Comparison of ENCODE assay signal across 8 mouse cellular contexts in genomic region chr16:17797812-17798311, GRCm38 (mm10). TPM values are rescaled to one million over a fixed set of nuclear protein-coding genes. Genes with fewer than 3 reads are reported as not detected.
A peak's percentile ranks its signal among the peaks of the same experiment; 100 is the strongest.
DNase-seq lines count a peak whose midpoint lies in the region; ATAC-seq lines count a peak whose summit lies in the region.

No protein-coding gene starts in this region.

- ATAC-seq in kidney, embryonic 14.5 days (ENCODE audit: low FRiP score, low TSS enrichment), result peak; percentile 25
- no peak for ATAC-seq in heart, embryonic 14.5 days (ENCODE audit: insufficient number of reproducible peaks, insufficient read depth, low FRiP score, low read depth)
- ATAC-seq in liver, embryonic 15.5 days (ENCODE audit: insufficient read depth), result no peak

- H3K4me2 ChIP-seq in kidney, embryonic 14.5 days (replicated peaks; ENCODE audit: low read depth, low read length), result peak overlapping the region; percentile 87
- peak overlapping the region; percentile 85 for H3K4me2 ChIP-seq in heart, embryonic 14.5 days (ENCODE audit: low read length)
- peak overlapping the region; percentile 66 for H3K4me2 ChIP-seq in liver, embryonic 15.5 days

- 3% methylated on average over 29 of the region's 29 CpGs for WGBS in kidney, embryonic 14.5 days
- WGBS in heart, embryonic 14.5 days, result 5% methylated on average over 29 of the region's 29 CpGs
- WGBS in liver, embryonic 15.5 days (ENCODE audit: insufficient replicate concordance), result 6% methylated on average over 29 of the region's 29 CpGs

- peaks cover 42% of the 10 kb centered on the region for H3K27me3 ChIP-seq in kidney, embryonic 14.5 days (ENCODE audit: control insufficient read depth, insufficient read depth, low read length)
- H3K27me3 ChIP-seq in heart, embryonic 14.5 days (ENCODE audit: control insufficient read depth, insufficient read depth, low read length), result peaks cover 58% of the 10 kb centered on the region
- H3K27me3 ChIP-seq in liver, embryonic 15.5 days, result peaks cover 93% of the 10 kb centered on the region

- peak overlapping the region; percentile 87 for H3K9ac ChIP-seq in kidney, embryonic 14.5 days (ENCODE audit: low read depth, low read length)
- peak overlapping the region; percentile 84 for H3K9ac ChIP-seq in heart, embryonic 14.5 days (ENCODE audit: low read length)
- H3K9ac ChIP-seq in liver, embryonic 15.5 days, result no peak overlapping the region

- peaks cover 19% of the 10 kb centered on the region for H3K4me1 ChIP-seq in kidney, embryonic 14.5 days (ENCODE audit: control insufficient read depth, insufficient read depth, low read length)
- H3K4me1 ChIP-seq in heart, embryonic 14.5 days (ENCODE audit: control insufficient read depth in 2 of 2, insufficient read depth in 2 of 2, low read length in 2 of 2), result peaks cover 9 to 28% of the 10 kb centered on the region in 2 experiments; a peak in 3 of 4 replicates
- peaks cover 25% of the 10 kb centered on the region for H3K4me1 ChIP-seq in liver, embryonic 15.5 days (replicated peaks)

- H3K27ac ChIP-seq in kidney, embryonic 14.5 days (ENCODE audit: low read depth, low read length), result peak overlapping the region; percentile 82
- peak overlapping the region; percentile 63 to 81 for H3K27ac ChIP-seq in heart, embryonic 14.5 days (replicated peaks in 1 of 2; ENCODE audit: control insufficient read depth in 1 of 2, insufficient read depth in 1 of 2, low read depth in 2 of 2, low read length in 2 of 2)
- no peak overlapping the region; the same call in 1 of the 2 replicates for H3K27ac ChIP-seq in liver, embryonic 15.5 days (replicated peaks)

- no peaks in the 10 kb centered on the region for H3K9me3 ChIP-seq in kidney, embryonic 14.5 days (ENCODE audit: control insufficient read depth, low read length)
- no peaks in the 10 kb centered on the region for H3K9me3 ChIP-seq in heart, embryonic 14.5 days (ENCODE audit: control insufficient read depth, low read length)
- H3K9me3 ChIP-seq in liver, embryonic 15.5 days (replicated peaks), result no peaks in the 10 kb centered on the region

- peak overlapping the region; percentile 65 for H3K4me3 ChIP-seq in kidney, embryonic 14.5 days (ENCODE audit: low read length)
- H3K4me3 ChIP-seq in heart, embryonic 14.5 days (ENCODE audit: control insufficient read depth in 1 of 2, insufficient read depth in 1 of 2, low read depth in 1 of 2, low read length in 2 of 2), result peak overlapping the region; percentile 65 to 66
- H3K4me3 ChIP-seq in liver, embryonic 15.5 days (replicated peaks), result peak overlapping the region; percentile 43

- no peak for DNase-seq in kidney, adult 8-10 months
- DNase-seq in R1 (ENCODE audit: low read depth, low spot score), result peak; percentile 26
- no peak for DNase-seq in c-Kit-positive CD71-positive TER-119-positive erythroid progenitor cells, embryonic 14.5 days (ENCODE audit: low spot score)
- DNase-seq in left cerebral cortex, adult 9 months (ENCODE audit: low spot score in 2 of 2), result no peak
- DNase-seq in kidney, postnatal 10 days, result no peak

- H3K36me3 ChIP-seq in kidney, embryonic 14.5 days (ENCODE audit: control insufficient read depth, insufficient read depth, low read length), result peaks cover 11% of the 10 kb centered on the region
- H3K36me3 ChIP-seq in heart, embryonic 14.5 days (ENCODE audit: control insufficient read depth, insufficient read depth, low read length), result peaks cover under 1% of the 10 kb centered on the region
- H3K36me3 ChIP-seq in liver, embryonic 15.5 days (replicated peaks), result no peaks in the 10 kb centered on the region

RNA-seq across cellular contexts. Expression of gene Scarf2, which starts 0.8 kb away (rescaled TPM):
- polyA plus RNA-seq in kidney, embryonic 14.5 days (2014; fragmentation: Nextera tagmentation; extraction: Ambion mirVana), result 17.2 and 19.6 TPM in 2 replicates
- 7.9 and 11.1 TPM in 2 replicates for polyA plus RNA-seq in heart, embryonic 14.5 days (2014; fragmentation: Nextera tagmentation; extraction: Ambion mirVana)
- polyA plus RNA-seq in liver, embryonic 15.5 days (2015; fragmentation: Nextera tagmentation; extraction: Ambion mirVana), result 1.0 and 1.8 TPM in 2 replicates

RNA-seq across cellular contexts. Expression of gene B830017H08Rik, which starts 35.1 kb away (rescaled TPM):
- not detected in 2 replicates for polyA plus RNA-seq in kidney, embryonic 14.5 days (2014; fragmentation: Nextera tagmentation; extraction: Ambion mirVana)
- polyA plus RNA-seq in heart, embryonic 14.5 days (2014; fragmentation: Nextera tagmentation; extraction: Ambion mirVana), result not detected in 2 replicates
- not detected in 2 replicates for polyA plus RNA-seq in liver, embryonic 15.5 days (2015; fragmentation: Nextera tagmentation; extraction: Ambion mirVana)

RNA-seq across cellular contexts. Expression of gene Klhl22, which starts 38.4 kb away (rescaled TPM):
- polyA plus RNA-seq in kidney, embryonic 14.5 days (2014; fragmentation: Nextera tagmentation; extraction: Ambion mirVana), result 42.6 and 70.3 TPM in 2 replicates
- polyA plus RNA-seq in heart, embryonic 14.5 days (2014; fragmentation: Nextera tagmentation; extraction: Ambion mirVana), result 42.0 and 43.6 TPM in 2 replicates
- 13.0 and 14.3 TPM in 2 replicates for polyA plus RNA-seq in liver, embryonic 15.5 days (2015; fragmentation: Nextera tagmentation; extraction: Ambion mirVana)

RNA-seq across cellular contexts. Expression of gene Car15, which starts 40.3 kb away (rescaled TPM):
- 2.7 and 2.9 TPM in 2 replicates for polyA plus RNA-seq in kidney, embryonic 14.5 days (2014; fragmentation: Nextera tagmentation; extraction: Ambion mirVana)
- polyA plus RNA-seq in heart, embryonic 14.5 days (2014; fragmentation: Nextera tagmentation; extraction: Ambion mirVana), result 1.0 and 1.3 TPM in 2 replicates
- polyA plus RNA-seq in liver, embryonic 15.5 days (2015; fragmentation: Nextera tagmentation; extraction: Ambion mirVana), result 0.55 and 0.89 TPM in 2 replicates
